Mouse (Mus musculus) T-helper 17 cell (primary cell): ENCODE data around the gene Rpl9-ps6.

ENCODE experiments used
- in situ Hi-C, 2 experiments: fragments of 300-600 bp; cut with MboI, MseI; formaldehyde crosslinking; loops; 1 replicate in 1 of 2; 2 replicates in 1 of 2; pipeline ENCODE4 v1.15.1; 2025; ENCODE audit warnings: high pct_unique_total_duplicates in 2 of 2

The Rpl9-ps6 gene

DNA sequence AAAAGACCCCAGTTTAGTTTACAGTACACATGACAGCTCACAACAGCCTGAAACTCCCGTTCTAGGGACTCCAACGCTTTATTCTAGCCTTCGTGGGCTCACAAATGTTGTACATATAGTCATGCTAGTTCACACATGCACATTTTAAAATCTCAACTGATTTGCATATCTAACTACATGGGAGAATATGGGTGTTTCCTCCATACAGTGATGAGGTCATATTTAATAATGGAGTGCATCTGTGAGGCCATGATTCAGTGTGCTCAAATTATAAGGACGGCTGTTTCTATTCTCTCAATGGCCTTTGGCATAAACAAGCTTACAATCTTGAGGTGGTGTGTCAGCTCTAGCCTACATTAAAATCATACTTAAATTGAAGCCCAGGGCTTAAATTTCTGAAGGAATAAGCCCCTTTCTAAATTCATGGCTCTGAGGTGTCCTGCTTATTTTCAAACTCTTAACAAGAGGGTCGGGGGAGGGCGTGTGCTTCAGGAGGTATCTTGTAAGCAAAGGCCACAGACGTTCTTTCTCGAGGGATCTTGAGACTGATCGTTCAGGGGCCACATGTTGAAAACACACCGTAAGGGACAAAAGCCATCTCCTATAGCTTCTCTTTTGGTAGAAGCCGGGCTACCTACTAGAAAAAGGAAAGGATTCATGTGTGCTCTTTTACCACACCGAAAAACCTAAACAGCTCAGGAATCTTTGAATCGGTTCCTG, 18.7 kb upstream of the Rpl9-ps6 start:
- in situ Hi-C loops = loop anchor here (10.0 to 25.0 kb wide), 2 partner anchors 470 to 1702 kb away; partner anchors contain the start of gene Stambpl1 (in 1 of the 2)

DNA sequence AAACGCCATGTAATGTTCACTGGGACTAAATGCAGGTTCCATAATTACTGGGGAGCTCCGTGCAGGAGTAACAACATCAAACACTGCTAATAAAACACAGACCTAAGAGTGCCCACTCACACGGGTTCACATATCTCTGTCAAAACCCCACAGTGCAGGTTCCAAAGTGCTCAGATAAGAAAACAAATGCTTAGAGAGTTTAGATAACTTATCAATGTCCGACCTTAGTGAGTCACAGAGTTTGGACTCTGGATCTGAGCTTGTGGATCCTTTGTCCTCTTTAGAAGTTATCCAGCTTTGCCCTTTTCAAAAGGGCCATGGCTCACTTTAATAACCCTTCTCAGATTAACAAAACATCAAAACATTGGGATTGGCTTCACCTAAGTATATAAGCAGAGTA, 15.1 kb upstream of the Rpl9-ps6 start:
- in situ Hi-C loops = loop anchor here (10.0 to 25.0 kb wide), 2 partner anchors 473 to 1706 kb away; partner anchors contain the start of gene Stambpl1 (in 1 of the 2)

DNA sequence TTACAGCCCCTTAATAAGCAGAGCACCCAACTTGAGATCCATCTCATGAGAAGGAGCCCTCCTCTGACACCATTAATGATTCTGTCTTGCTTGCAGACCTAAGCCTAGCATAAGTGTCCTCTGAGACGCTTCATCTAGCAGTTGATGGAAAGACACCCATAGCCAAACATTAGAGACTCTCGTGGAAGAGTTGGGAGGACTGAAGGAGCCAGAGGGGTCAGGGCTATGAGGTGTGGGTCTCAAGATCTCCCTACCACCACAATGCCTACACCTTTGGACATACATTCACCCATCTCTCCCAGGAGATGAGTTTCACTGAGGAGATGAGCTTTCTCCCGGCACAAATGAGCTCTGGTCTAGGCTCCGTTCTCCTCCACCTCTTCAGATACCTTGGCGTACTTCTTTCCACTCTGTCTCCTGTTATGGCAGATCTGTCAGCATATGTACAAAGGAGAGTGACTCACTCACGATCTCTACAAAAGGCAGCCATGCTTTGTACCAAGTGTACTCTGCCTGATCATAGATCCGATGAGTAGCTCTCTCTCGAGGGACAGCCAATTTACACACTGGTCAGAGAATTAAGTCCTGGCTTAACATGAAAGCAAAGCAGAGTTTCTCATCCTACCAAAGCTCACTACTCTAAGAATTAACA, 14.5 kb upstream of the Rpl9-ps6 start:
- in situ Hi-C loops = loop anchor here (10.0 to 25.0 kb wide), 2 partner anchors 474 to 1706 kb away; partner anchors contain the start of gene Stambpl1 (in 1 of the 2)

DNA sequence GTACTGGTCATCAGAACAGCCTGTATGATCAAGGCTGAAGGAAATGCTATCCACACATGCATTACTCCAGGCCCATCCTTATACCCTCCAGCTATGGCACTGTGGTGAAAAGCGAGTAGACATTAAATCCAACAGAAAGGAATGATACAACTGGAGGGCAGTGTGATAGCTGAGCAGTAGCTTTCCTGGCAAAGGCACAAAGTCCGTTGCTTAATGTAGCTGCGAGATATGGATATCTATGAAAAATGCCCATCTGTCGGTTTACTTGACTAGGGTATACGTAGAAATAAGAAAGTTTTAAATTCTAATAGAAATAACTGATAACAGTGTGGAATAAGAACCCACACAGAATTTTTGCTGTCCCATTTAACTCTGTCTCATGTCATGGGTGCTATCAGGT, 13.9 kb upstream of the Rpl9-ps6 start:
- in situ Hi-C loops = loop anchor here (10.0 to 25.0 kb wide), 2 partner anchors 475 to 1707 kb away; partner anchors contain the start of gene Stambpl1 (in 1 of the 2)

DNA sequence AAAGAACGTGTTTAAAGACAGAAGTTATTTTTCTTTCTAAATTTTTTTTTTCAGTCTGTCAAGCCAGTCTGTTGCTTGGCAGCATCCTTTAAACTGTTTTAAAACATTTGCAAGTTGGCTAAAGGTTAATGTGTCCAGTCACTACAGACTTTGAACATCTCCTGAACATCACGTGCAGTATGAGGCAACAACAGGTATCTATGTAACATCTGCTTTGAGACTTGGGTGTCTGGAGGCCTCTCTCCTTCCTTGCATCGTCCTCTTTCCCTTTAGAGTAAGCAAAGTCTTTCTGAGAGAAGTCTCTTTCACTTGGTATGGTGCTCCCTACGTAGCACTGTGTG, 10.3 kb upstream of the Rpl9-ps6 start:
- in situ Hi-C loops = loop anchor here in 1 of 2 experiments (25.0 kb wide), 1 partner anchor 1711 kb away; the partner anchor contains the start of gene Stambpl1

DNA sequence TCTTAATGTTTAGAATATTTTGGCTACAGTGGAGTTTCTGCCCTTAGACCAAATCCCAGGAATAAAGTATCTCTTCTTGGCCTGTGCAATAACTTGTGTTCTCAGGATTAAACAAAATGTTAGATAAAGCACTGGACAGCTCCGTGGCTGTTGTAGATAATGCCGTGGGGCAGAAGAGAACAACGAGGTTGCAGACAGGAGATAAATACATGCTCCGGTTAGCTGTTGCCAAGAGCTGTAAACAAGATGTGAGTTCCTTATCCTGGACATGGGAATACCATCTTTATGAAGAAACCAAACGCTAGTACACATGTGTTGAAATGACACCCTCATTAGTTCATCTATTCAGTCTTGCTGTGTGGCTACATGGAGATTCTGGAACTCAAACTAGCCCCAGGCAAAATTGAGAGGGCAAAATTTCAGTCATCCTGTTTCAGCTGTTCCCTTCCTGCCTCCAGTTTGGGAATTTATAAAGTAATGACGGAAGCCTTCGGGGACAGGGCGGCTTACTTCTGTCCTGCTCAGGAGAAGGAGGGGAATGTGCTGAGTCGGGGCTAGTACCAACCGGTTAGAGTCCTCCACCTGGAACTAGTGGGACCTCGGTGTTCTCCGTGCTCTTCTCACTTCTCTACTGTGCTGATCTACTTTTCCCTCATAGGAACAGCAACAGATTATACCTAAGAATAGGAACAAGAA, 9.8 kb upstream of the Rpl9-ps6 start:
- in situ Hi-C loops = loop anchor here in 1 of 2 experiments (25.0 kb wide), 1 partner anchor 1711 kb away; the partner anchor contains the start of gene Stambpl1

DNA sequence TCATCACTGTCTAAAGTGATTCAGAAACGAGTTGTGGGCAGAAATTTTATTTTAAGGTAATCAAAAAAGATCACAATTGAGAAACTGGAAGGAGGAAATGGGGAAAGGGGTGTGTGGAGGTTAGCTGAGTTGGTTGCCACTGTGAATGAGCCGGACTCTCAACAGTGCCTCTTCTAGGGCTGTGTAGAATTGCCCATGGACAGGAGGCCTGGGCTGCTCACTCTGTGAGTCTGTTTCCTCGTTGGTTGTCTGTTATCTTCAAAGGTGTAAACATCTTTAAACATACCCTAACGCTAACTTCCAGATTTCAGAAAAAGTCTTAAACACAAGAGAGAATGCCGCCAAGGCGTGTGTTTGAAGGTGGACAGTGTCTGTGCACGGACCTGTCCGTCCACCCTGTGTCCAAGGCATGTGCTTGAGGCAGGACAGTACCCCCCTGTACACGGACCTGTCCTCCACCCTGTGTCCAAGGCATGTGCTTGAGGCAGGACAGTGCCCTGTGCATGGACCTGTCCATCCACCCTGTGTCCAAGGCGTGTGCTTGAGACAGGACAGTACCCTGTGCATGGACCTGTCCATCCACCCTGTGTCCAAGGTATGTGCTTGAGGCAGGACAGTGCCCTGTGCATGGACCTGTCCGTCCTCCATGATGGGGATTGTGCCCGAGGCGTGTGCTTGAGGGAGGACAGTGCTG, 4.3 kb upstream of the Rpl9-ps6 start:
- in situ Hi-C loops = no loop called here

DNA sequence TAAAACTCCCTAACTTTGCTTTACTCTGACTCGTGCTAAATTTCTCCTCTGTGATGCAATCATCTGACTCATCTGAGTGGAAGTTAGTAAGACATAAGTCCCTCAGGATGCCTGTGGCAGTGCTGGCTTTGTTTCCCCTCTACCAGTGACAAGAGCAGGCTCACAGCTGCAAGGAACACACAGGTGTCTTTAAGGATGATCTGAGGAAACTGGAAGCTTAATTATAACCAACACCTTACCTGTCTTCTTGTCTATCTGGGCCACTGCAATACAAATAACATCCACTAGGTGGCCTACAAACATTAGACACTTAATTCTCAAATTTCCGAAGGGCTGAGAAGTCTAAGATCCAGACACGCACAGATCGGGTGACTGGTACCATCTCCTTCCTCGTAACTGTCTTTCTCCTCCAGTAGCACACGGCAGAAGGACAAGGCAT, 3.7 kb upstream of the Rpl9-ps6 start:
- in situ Hi-C loops = no loop called here

DNA sequence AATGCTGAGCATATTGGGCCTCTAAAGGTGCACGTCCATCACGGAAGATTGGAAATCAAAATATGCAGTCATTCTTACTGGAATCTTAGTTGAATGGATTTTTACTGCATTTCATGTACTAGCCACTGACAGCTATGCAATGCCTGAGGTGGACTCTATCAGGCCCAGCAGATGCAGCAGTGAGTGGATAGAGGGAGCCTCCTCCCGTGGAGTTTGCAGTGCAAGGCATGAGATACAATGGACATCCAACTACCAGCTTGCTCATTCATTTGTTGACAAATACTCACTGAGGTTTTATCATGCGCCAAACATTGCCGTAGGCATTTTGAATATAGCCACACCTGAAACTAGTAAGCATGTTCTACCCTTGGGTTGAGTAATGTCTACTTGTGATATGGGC, 947 bp upstream of the Rpl9-ps6 start:
- in situ Hi-C loops = no loop called here

DNA sequence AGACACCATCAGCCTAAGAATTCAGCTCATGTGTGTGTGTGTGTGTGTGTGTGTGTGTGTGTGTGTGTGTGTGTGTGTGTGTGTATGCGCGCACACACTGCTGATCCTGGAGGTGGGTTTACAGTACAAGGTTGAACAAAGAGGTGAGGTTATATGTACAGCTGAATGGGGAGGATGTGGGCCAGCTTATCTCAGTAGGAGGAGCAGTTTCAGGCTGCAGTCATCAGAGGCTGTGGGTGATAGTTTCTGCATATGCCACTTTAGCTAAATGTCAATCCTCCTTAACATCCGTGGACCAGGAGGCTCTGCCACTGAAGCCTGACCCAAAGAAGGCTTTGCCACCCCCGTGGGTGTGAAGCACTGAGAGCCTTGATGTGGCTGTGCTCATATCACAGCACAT, 1.1 kb downstream of the Rpl9-ps6 start:
- in situ Hi-C loops = no loop called here

DNA sequence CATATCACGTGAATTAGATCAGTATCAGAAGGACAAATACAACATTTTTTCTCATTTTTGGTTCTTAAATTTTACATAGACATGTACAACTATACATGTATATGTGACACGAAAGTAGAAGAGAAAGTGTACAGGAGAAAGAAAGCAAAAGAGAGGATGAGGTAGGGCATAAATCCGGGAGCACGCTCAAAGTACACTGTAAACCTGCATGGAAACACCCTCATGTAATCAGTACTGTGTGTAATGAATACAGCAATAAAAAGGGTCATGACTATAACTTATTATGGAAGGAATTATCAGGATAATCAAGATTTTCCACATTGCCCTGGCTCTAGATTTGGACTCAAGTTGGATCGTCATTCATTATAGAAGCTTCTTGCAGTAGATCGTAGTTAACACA, 3.3 kb downstream of the Rpl9-ps6 start:
- in situ Hi-C loops = no loop called here

DNA sequence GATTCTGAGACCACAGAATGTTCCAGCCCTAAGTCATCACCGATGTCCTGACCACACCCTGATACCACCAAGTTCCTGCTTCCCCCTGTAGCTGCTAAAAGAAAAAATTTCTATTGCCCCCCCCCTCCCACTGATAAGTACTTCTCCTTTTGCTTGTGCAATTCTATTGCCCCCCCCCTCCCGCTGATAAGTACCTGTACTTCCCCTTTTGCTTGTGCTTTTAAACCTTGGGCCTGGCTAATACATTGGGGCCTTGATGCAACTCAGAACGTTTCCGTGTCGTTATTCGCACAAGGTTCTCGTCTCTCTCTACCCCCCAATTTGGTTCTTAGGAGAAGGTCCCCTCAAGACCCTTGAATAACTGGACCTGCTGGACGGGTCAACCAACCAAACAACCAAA, 8.7 kb downstream of the Rpl9-ps6 start:
- in situ Hi-C loops = loop anchor here (10.0 kb wide), 2 partner anchors 973 to 1457 kb away; no protein-coding TSS in a partner anchor

DNA sequence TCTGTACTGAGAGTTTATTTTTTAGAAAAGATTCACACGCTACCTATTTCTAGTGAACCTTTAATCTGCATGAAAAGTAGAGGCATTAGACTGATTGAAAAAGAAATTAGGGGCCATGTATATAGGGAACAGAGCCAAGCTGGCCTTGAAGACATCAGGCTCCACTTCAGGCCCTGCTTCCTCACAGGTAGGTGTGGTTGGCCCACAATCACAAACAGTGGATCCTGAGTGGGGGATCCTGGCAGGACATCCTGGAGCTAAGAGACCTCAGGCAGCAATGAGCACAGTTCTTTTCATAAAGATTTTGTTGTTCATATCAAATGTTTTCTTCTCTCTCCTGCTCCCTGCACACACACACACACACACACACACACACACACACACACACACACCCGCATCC, 9.6 kb downstream of the Rpl9-ps6 start:
- in situ Hi-C loops = loop anchor here (10.0 kb wide), 2 partner anchors 972 to 1458 kb away; no protein-coding TSS in a partner anchor

DNA sequence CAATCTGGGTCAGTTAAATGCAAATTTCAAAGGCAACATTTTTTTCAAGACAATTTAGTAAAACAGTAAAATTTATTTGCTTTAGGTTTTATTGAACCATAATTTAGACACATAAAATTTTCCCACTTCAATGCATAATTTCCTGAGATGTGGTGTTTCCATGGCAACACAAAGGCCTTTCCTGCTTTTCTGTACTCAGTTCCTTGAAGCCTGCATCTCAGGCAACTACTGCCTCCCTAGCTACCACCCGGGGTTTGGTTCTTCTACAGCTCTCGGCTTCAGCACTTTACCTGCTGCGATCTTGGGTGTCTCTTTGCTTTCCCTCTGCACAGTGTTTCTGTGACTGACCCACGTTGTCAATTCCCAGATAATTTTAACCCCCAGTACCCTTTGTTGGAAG, 14.1 kb downstream of the Rpl9-ps6 start:
- in situ Hi-C loops = loop anchor here (10.0 kb wide), 2 partner anchors 967 to 1463 kb away; no protein-coding TSS in a partner anchor

DNA sequence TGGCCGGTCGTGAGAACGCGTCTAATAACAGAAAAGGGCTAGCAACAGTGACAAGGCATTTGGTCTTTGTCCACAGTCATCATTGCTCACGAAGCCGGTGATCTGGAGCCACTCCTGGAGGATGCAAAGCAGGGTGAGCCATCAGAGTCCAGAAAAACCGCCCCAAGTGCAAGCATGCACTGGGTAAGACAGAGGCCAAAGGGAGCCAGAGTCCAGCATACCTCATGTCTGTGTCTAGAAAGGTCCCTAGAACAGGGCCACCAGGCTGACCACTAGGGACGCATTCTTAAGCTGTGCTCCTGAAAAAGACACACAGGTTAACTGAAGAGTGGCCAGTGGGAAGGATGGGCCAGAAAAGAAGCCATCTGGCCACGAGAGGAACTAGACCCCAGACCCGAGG, 17.4 kb downstream of the Rpl9-ps6 start:
- in situ Hi-C loops = no loop called here

DNA sequence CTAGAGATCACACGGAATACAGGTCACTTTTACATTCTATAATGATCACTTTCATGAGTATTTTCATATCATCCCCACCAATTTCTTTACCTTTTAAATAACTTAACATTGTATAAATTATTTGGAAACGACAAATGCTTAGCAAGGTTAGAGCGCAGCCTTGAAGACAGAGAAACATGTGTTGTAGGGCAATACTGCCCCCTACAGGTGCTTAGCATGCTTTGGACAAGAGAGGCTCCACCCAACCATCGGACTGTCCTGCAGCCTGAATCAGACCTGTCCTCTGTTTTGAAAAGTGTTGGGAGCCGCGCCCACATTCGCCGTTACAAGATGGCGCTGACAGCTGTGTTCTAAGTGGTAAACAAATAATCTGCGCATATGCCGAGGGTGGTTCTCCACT, 24.8 kb downstream of the Rpl9-ps6 start:
- in situ Hi-C loops = no loop called here

DNA sequence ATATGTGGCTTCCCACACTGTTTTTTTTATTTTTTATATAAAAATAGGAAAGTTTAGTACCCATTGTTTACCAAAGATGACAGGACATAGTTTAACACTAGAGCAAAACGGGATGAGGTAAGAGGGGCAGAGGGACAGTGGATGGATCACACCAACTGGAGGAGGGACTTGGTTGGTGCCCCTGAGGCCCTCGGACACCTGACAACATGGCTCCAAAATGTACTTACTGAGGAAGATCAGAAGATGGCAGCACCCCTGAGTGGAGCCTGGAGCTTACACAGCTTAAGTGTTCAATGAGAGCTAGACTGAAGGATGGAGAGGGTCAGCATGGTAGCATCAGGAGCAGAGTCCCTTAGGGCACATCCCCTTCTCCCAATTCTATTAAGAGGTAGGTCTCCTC, 27.0 kb downstream of the Rpl9-ps6 start:
- in situ Hi-C loops = loop anchor here in 1 of 2 experiments (5.0 to 10.0 kb wide), 3 partner anchors 67 to 467 kb away; no protein-coding TSS in a partner anchor

DNA sequence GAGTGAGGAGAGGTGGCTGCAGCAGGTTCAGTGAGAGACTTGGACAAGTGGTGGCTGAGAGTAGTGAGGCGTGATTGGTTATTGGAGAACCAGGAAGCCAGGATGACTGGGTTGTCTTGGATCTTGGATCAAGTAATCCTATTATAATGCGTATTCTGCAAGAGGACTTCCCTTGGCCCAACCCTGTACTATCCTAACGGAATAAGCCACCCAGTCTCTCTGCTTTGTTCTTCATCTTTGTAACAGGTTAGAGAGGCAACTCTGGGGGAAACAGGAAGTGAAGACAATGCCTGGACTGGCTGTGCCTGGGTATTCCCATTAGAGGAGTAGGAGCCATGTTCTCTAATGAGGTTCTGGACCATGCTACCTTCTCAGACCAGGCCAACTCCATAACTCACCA, 40.5 kb downstream of the Rpl9-ps6 start:
- in situ Hi-C loops = no loop called here

DNA sequence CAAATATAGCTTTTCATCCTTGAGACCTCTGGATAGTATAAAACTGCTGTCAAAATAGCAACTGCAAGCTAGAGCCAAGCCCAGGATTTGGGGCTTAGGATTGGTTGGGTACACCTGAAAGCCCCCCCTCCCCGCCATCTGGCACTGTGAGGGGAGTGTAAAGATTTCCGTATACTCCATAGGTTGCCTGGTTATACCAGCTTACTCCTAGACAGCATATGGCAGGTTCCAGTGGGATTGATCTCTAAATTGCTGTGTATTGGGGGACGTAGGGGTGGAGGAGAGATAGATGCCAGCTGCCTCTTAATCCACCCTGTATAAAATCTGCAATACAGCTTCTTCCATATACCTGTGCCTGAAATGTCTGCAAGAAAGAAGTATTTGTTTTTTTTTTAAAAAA, 41.7 kb downstream of the Rpl9-ps6 start:
- in situ Hi-C loops = no loop called here

DNA sequence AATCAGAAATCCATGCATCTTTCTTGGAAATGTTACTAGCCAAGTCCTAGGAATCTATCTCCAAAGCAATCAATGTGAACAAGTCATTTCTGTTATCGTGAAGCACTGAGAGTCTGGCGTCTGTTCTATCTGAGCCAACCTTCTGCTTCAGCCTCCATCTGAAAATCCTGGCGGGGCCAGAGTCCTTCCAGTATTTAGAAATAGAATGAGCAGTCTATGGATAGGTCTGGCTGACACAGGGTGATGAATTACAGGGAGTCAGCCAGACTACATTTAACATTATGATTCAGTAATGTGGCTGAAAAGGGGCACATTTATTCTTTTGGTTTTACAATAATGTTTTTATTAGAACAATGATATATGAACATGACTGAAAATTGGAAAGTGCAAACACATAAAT, 47.3 kb downstream of the Rpl9-ps6 start:
- in situ Hi-C loops = no loop called here

DNA sequence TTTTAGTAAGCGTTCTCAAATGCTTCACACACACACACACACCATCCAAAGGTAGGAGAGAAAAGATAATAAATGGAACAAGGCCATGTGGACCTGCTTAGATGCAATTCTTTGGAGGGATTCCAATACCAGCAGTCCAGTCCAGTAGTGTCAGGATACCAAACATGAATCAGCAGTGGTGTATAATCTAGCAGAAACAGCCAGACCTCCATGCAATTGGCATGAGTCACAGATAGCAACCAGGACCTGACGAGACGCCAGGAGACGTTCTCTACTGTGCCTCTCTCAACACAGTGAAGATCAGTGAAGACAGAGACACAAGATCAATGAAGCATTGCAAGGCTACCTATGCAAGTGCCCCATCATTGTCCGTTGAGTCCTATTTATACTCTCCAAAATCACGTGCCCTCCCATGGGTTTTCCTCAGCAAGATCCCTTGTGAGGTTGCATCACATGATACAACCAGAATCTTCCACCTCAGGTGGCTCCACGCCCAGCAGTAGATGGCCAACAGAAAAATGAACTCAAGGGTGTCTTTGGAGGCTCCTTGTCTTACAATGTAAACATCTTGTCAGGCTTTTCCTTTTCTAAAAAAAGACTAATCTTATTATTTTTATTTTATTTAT, 49.6 kb downstream of the Rpl9-ps6 start:
- in situ Hi-C loops = no loop called here
